Mouse (Mus musculus) heart, adult 2 months (tissue): ENCODE results near the gene Tnni2.

Source experiments
- EP300 ChIP-seq: fragments of 200-500 bp; IDR thresholded peaks from 2 replicates; pipeline ENCODE4 v1.6.1; 2011; ENCODE audit warnings: low read depth, low read length, control low read depth; ENCODE audit not compliant: insufficient read depth
- POLR2A ChIP-seq: fragments of 200-500 bp; IDR thresholded peaks from 2 replicates; pipeline ENCODE4 v1.6.1; 2011; ENCODE audit warnings: mild to moderate bottlenecking, low read depth, low read length, control low read depth; ENCODE audit not compliant: insufficient read depth

GRCm38 (mm10) chr7:142413285-142413684, 28.3 kb upstream of the Tnni2 start:
- no peak for TF ChIP-seq POLR2A
- no peak for TF ChIP-seq EP300
